Mouse (Mus musculus) adrenal gland, adult 18-20 months (tissue): ENCODE data around the gene Vps50. TPM values are rescaled to one million over a fixed set of nuclear protein-coding genes. Genes with fewer than 3 reads are reported as not detected.
"Not testable (repeated sequence)": the region's sequence is repeated elsewhere in the genome, so short reads cannot be mapped to it uniquely, and the experiment has no call there.

Experiments
- DNase-seq, 2 experiments: peaks; one replicate each; pipeline ENCODE4 v3.0.0; 2021 to 2022; ENCODE audit warnings: low spot score in 2 of 2
- total RNA-seq, 2 experiments: library from RNA; stranded (reverse); gene quantifications; 1 replicate in 1 of 2; 2 replicates in 1 of 2; pipeline ENCODE4 v1.2.3; 2021

The Vps50 gene
- total RNA-seq, 2 experiments from 2014 or later: 18.2 to 18.3 TPM

- no peak for DNase-seq
Measured at GRCm38 (mm10) chr6:3531445-3531844, 33.3 kb downstream of the Vps50 start.

- DNase-seq: no peak
Measured at GRCm38 (mm10) chr6:3536048-3536447, 37.9 kb downstream of the Vps50 start.

GRCm38 (mm10) chr6:3539470-3539869 lies 41.3 kb downstream of the Vps50 start:
- DNase-seq: no peak

GRCm38 (mm10) chr6:3543862-3544261 lies 45.7 kb downstream of the Vps50 start:
- DNase-seq: no peak

- no peak for DNase-seq
Measured at GRCm38 (mm10) chr6:3544970-3545369, 46.8 kb downstream of the Vps50 start.

GRCm38 (mm10) chr6:3548959-3549358 lies 50.8 kb downstream of the Vps50 start:
- DNase-seq: no peak

- DNase-seq: no peak
Measured at GRCm38 (mm10) chr6:3549992-3550391, 51.8 kb downstream of the Vps50 start.

- DNase-seq: not testable (repeated sequence)
Measured at GRCm38 (mm10) chr6:3552681-3553080, 54.5 kb downstream of the Vps50 start.

- no peak for DNase-seq
Measured at GRCm38 (mm10) chr6:3557177-3557576, 59.0 kb downstream of the Vps50 start.

- no peak for DNase-seq
Measured at GRCm38 (mm10) chr6:3560009-3560408, 61.8 kb downstream of the Vps50 start.

- no peak for DNase-seq
Measured at GRCm38 (mm10) chr6:3562301-3562700, 64.1 kb downstream of the Vps50 start.

GRCm38 (mm10) chr6:3564118-3564517 lies 65.9 kb downstream of the Vps50 start:
- DNase-seq: not testable (repeated sequence)

GRCm38 (mm10) chr6:3565005-3565404 lies 66.8 kb downstream of the Vps50 start:
- DNase-seq: no peak

- DNase-seq: no peak
Measured at GRCm38 (mm10) chr6:3565667-3566066, 67.5 kb downstream of the Vps50 start.

GRCm38 (mm10) chr6:3567071-3567610 lies 69.0 kb downstream of the Vps50 start:
- no peak for DNase-seq

GRCm38 (mm10) chr6:3572221-3572815 lies 74.1 kb downstream of the Vps50 start:
- DNase-seq: no peak

- no peak for DNase-seq
Measured at GRCm38 (mm10) chr6:3573787-3574186, 75.6 kb downstream of the Vps50 start.

- DNase-seq: no peak
Measured at GRCm38 (mm10) chr6:3585402-3585801, 87.2 kb downstream of the Vps50 start.

GRCm38 (mm10) chr6:3590289-3590904 lies 92.2 kb downstream of the Vps50 start:
- no peak for DNase-seq

- no peak for DNase-seq
Measured at GRCm38 (mm10) chr6:3594246-3594645, 96.1 kb downstream of the Vps50 start.

GRCm38 (mm10) chr6:3612827-3613226 lies 114.6 kb downstream of the Vps50 start:
- DNase-seq: no peak
